Mouse (Mus musculus): Measurements from ENCODE around the gene Ppil6. TPM values are rescaled to one million over a fixed set of nuclear protein-coding genes. Genes with fewer than 3 reads are reported as not detected.

Ppil6 gene
- polyA plus RNA-seq, 1 experiment from 2014 or later, result 1.8 TPM

DNA sequence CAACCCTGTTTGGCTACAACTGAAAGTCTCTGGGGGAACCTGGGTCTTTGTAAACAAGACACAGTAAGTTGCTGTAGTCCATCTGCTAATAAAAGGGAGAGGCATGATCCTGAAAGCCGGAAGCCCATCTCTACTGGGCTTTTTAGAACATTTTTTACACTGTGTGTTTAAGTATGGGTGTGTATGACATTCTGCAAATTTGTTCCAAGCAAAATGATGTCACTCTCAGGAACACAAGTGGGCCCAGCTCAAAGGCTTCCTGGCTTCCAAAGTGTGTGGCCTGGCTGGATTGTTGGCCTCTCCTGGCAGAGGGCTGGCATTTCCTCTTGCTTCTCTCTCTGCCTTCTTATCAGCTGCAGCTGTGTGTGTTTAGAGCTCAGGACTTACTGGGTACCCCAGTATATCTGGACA lies 15.3 kb upstream of the Ppil6 start:
- no peak for ATAC-seq (ENCODE audit: insufficient number of reproducible peaks, insufficient read depth, low FRiP score, low read depth)
- no peak overlapping the region for H3K9ac ChIP-seq (replicated peaks; ENCODE audit: low read depth, low read length)
- no peaks in the 10 kb centered on the region for H3K27me3 ChIP-seq (ENCODE audit: control insufficient read depth, insufficient read depth, low read length)
- H3K36me3 ChIP-seq (ENCODE audit: control insufficient read depth, insufficient read depth, low read length), result no peaks in the 10 kb centered on the region; the same call in 1 of the 2 replicates
- 43% methylated on average over 1 of the region's 1 CpGs for whole genome bisulfite sequencing
- H3K27ac ChIP-seq (ENCODE audit: low read length), result peak overlapping the region; percentile 58
- H3K4me1 ChIP-seq (ENCODE audit: control insufficient read depth, insufficient read depth, low read length), result peaks cover 19% of the 10 kb centered on the region
- H3K9me3 ChIP-seq (ENCODE audit: control insufficient read depth, low read depth, low read length), result no peaks in the 10 kb centered on the region
- H3K4me3 ChIP-seq (ENCODE audit: low read depth, low read length), result no peak overlapping the region
- H3K4me2 ChIP-seq (replicated peaks; ENCODE audit: low read depth, low read length), result 0 out of 2 replicates have a peak overlapping the region, but pooled peaks have one; percentile 89

DNA sequence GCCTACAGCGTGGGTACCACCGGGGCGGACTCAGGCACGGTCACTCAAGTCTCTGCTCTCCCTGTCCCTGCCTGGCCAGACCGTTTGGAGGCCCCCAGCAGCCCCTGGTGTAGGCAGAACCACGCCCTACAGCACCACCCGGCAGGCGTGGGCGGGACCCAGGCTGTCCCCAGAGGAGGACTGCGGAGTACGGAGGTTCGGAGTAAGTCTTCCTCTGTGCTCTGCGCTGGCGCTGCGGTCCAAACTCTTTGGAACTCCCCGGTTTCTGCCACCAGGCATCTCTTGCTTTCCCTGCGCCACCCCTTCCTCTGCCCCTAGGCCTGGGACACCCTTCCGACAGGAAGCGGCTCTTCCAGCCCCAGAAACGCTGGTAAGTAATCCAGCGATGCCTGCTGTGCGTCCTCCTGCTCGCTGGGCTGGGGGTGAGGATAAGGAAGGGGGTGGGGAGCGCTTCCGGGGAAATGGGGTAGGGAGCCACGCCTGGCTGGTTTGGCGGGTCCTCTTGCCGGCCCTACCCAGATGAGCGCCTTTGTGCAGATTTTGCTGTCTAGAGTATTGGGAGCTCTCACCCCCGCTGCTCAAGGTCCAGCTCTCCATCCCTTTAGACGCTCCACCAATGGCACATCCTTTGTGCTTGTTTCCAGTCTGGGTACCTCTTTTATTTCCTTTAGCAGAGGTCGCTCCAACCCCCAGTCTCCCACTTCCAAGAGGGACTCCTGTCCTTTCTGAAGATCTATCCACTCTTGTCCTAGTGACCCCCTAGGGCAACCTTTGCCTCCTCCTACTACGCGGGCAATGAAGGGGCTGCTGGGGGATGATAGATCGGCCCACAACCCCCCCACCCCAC lies 13.8 kb upstream of the Ppil6 start, which contains the start of gene Mical1:
Gene Mical1 (plus strand): TSS at position 144 of the 847 bp plus-strand sequence.
- ATAC-seq (ENCODE audit: insufficient number of reproducible peaks, insufficient read depth, low FRiP score, low read depth), result peak; percentile 63
- peaks cover 19% of the 10 kb centered on the region for H3K4me1 ChIP-seq (ENCODE audit: control insufficient read depth, insufficient read depth, low read length)
- 0% methylated on average over 35 of the region's 35 CpGs for WGBS
- no peaks in the 10 kb centered on the region for H3K27me3 ChIP-seq (ENCODE audit: control insufficient read depth, insufficient read depth, low read length)
- peak within 1 kb of the TSS; percentile 83 for H3K27ac ChIP-seq (ENCODE audit: low read length)
- no peaks in the 10 kb centered on the region; the same call in 1 of the 2 replicates for H3K36me3 ChIP-seq (ENCODE audit: control insufficient read depth, insufficient read depth, low read length)
- H3K9me3 ChIP-seq (ENCODE audit: control insufficient read depth, low read depth, low read length), result no peaks in the 10 kb centered on the region
- peak within 1 kb of the TSS; percentile 61 for H3K4me3 ChIP-seq (ENCODE audit: low read depth, low read length)
- H3K9ac ChIP-seq (replicated peaks; ENCODE audit: low read depth, low read length), result peak within 1 kb of the TSS; percentile 50
- peak within 1 kb of the TSS; percentile 89 for H3K4me2 ChIP-seq (replicated peaks; ENCODE audit: low read depth, low read length)

DNA sequence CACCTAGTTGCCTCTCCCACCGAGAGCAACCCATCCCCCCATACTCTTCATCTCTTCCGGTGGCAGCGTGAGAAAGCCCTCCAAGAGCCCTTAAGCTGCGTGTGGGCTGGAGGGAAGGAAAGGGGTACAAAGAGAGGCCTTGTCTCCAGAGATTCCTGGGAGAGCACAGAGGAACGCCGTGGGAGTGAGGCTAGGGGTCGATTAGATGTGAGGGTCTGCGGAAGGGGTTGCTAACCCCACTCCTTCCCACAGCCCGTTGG lies 13.3 kb upstream of the Ppil6 start:
- H3K27me3 ChIP-seq (ENCODE audit: control insufficient read depth, insufficient read depth, low read length), result no peaks in the 10 kb centered on the region
- H3K4me1 ChIP-seq (ENCODE audit: control insufficient read depth, insufficient read depth, low read length), result peaks cover 19% of the 10 kb centered on the region
- peak overlapping the region; percentile 61 for H3K4me3 ChIP-seq (ENCODE audit: low read depth, low read length)
- peak overlapping the region; percentile 83 for H3K27ac ChIP-seq (ENCODE audit: low read length)
- no peaks in the 10 kb centered on the region for H3K9me3 ChIP-seq (ENCODE audit: control insufficient read depth, low read depth, low read length)
- peaks cover under 1% of the 10 kb centered on the region; the same call in 1 of the 2 replicates for H3K36me3 ChIP-seq (ENCODE audit: control insufficient read depth, insufficient read depth, low read length)
- peak overlapping the region; percentile 89 for H3K4me2 ChIP-seq (replicated peaks; ENCODE audit: low read depth, low read length)
- under 1% methylated on average over 9 of the region's 9 CpGs for WGBS
- ATAC-seq (ENCODE audit: insufficient number of reproducible peaks, insufficient read depth, low FRiP score, low read depth), result 0 out of 2 replicates have a peak, but pooled peaks have one; percentile 4
- H3K9ac ChIP-seq (replicated peaks; ENCODE audit: low read depth, low read length), result peak overlapping the region; percentile 50

DNA sequence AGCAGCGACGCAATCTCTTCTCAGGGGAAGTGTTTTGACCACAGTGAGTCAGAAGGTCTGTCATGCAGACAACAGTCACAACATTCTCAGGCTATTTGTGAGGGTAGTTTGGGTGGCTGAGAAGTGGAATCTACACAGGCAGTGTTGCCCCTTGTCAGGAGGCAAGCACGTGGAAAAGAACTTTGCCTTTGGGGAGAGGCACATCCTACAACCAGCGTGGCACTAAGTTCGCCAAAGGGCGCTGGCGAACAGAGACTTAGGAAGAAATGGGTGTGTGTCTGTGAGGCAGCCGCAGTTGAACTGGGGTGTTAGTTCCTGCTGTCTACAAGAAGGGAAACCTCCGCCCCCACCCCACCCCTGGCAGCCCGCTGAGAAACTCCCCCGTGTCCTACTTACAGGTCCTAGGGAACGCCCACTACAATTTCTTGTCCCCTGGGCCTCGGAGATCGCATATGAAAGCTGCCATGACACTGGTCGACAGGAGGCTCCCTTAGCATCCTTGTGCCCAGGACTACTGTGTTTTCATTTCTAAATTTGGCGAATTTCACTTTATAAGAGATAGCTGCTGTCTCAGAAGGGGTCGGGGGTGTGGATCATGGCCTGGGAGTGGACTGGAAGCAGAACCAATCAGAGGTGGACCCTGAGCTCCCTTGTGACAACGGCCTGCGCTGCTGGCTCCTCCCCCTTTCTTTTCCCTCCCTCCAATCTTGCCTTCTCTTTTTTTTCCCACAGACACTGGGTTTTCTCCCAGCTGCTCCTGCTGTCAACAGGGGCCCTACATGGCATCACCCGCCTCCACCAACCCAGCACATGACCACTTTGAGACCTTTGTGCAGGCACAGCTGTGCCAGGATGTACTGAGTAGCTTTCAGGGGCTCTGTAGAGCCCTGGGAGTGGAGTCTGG lies 12.7 kb upstream of the Ppil6 start:
- WGBS, result 5% methylated on average over 20 of the region's 20 CpGs
- H3K27me3 ChIP-seq (ENCODE audit: control insufficient read depth, insufficient read depth, low read length), result no peaks in the 10 kb centered on the region
- H3K4me3 ChIP-seq (ENCODE audit: low read depth, low read length), result peak overlapping the region; percentile 61
- peak overlapping the region; percentile 50 for H3K9ac ChIP-seq (replicated peaks; ENCODE audit: low read depth, low read length)
- H3K9me3 ChIP-seq (ENCODE audit: control insufficient read depth, low read depth, low read length), result no peaks in the 10 kb centered on the region
- peaks cover 19% of the 10 kb centered on the region for H3K4me1 ChIP-seq (ENCODE audit: control insufficient read depth, insufficient read depth, low read length)
- peaks cover 7% of the 10 kb centered on the region; the same call in 1 of the 2 replicates for H3K36me3 ChIP-seq (ENCODE audit: control insufficient read depth, insufficient read depth, low read length)
- peak; percentile 69 for ATAC-seq (ENCODE audit: insufficient number of reproducible peaks, insufficient read depth, low FRiP score, low read depth)
- peak overlapping the region; percentile 83 for H3K27ac ChIP-seq (ENCODE audit: low read length)
- H3K4me2 ChIP-seq (replicated peaks; ENCODE audit: low read depth, low read length), result peak overlapping the region; percentile 89

DNA sequence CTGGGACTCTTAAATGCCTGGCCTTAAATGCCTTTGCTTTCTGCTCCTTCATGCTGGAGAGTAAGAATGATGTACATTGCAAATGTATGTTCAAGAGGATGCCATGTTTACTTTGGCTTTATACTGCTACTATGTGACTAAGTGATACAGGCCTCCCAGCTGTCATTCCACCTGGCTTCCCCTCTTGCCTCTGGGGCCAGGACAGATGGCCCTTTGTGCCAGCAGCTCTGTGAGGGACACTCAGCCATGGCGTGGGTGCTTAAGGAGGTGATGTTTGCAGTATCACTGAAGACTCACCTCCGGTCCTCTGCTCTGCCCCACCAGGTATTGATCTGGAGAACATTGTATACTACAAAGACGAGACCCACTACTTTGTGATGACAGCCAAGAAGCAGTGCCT lies 10.3 kb upstream of the Ppil6 start:
- no peak for ATAC-seq (ENCODE audit: insufficient number of reproducible peaks, insufficient read depth, low FRiP score, low read depth)
- peaks cover 14% of the 10 kb centered on the region; the same call in 1 of the 2 replicates for H3K4me1 ChIP-seq (ENCODE audit: control insufficient read depth, insufficient read depth, low read length)
- H3K4me2 ChIP-seq (replicated peaks; ENCODE audit: low read depth, low read length), result no peak overlapping the region
- 86% methylated on average over 3 of the region's 3 CpGs for WGBS
- no peaks in the 10 kb centered on the region for H3K27me3 ChIP-seq (ENCODE audit: control insufficient read depth, insufficient read depth, low read length)
- H3K9me3 ChIP-seq (ENCODE audit: control insufficient read depth, low read depth, low read length), result no peaks in the 10 kb centered on the region
- no peak overlapping the region for H3K27ac ChIP-seq (ENCODE audit: low read length)
- no peak overlapping the region for H3K9ac ChIP-seq (replicated peaks; ENCODE audit: low read depth, low read length)
- H3K36me3 ChIP-seq (ENCODE audit: control insufficient read depth, insufficient read depth, low read length), result peaks cover 18% of the 10 kb centered on the region; the same call in 1 of the 2 replicates
- no peak overlapping the region for H3K4me3 ChIP-seq (ENCODE audit: low read depth, low read length)

DNA sequence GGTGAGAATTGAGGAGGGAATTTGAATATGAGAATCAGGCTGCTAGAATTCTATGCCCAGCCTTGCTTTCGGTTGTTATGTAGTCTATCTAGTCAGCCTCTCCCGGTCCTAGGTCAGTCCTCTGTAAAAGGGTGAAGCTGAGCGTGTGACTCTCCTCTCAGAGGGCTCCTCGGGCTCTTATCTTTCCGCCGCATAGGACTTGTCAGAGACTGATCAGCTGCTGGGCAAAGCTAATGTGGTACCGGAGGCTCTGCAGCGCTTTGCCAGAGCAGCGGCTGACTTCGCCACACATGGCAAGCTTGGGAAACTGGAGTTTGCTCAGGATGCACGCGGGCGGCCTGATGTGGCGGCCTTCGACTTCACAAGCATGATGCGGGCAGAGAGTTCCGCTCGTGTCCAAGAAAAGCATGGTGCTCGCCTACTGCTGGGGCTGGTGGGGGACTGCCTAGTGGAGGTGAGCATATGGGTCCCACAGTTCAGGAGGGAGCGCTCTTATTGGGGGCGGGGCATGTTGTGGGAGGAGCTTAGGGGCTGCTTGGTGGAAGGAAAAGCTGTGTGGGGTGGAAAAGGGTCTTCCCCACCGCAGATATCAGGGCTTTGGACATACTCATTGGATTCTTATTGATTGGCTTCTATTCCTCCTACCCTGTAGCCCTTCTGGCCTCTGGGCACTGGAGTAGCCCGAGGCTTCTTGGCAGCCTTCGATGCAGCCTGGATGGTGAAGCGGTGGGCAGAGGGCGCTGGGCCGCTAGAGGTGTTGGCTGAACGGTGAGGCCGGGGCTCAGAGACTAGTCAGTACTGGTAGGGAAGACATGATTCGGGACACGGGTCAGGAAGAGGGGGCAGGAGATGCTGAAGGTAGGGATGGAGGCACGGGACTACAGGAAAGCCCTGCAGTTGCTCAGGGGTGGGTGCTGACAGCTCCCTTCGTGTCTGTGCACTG lies 9.0 kb upstream of the Ppil6 start:
- Histone ChIP-seq H3K4me1 (ENCODE audit: control insufficient read depth, insufficient read depth, low read length) (peaks cover 9% of the 10 kb centered on the region; the same call in 1 of the 2 replicates), H3K27me3 (ENCODE audit: control insufficient read depth, insufficient read depth, low read length) (no peaks in the 10 kb centered on the region), H3K4me2 (replicated peaks; ENCODE audit: low read depth, low read length) (no peak overlapping the region), H3K27ac (ENCODE audit: low read length) (no peak overlapping the region), H3K9ac (replicated peaks; ENCODE audit: low read depth, low read length) (no peak overlapping the region), H3K4me3 (ENCODE audit: low read depth, low read length) (no peak overlapping the region), H3K36me3 (ENCODE audit: control insufficient read depth, insufficient read depth, low read length) (peaks cover 25% of the 10 kb centered on the region; the same call in 1 of the 2 replicates), H3K9me3 (ENCODE audit: control insufficient read depth, low read depth, low read length) (no peaks in the 10 kb centered on the region)
- ATAC-seq (ENCODE audit: insufficient number of reproducible peaks, insufficient read depth, low FRiP score, low read depth), result no peak
- WGBS, result 62% methylated on average over 33 of the region's 33 CpGs

DNA sequence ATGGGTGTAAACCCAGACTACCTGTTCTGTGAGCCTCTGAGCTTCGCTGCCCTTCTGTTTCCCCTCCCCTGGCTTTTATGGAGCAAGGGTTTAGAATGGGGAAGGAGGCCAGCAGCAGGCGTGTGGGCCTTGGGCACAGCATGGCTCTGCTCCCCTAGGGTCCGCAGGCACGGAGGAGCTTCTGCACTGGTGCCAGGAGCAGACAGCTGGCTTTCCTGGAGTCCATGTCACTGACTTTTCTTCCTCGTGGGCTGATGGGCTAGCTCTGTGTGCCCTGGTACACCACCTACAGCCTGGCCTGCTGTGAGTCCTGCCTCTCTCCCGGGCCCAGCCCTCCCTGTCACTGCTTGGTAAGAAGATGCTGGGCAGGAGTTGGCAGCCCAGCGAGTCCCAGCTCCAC lies 7.8 kb upstream of the Ppil6 start:
- no peak for ATAC-seq (ENCODE audit: insufficient number of reproducible peaks, insufficient read depth, low FRiP score, low read depth)
- no peak overlapping the region for H3K4me3 ChIP-seq (ENCODE audit: low read depth, low read length)
- H3K9me3 ChIP-seq (ENCODE audit: control insufficient read depth, low read depth, low read length), result no peaks in the 10 kb centered on the region
- no peak overlapping the region for H3K27ac ChIP-seq (ENCODE audit: low read length)
- H3K9ac ChIP-seq (replicated peaks; ENCODE audit: low read depth, low read length), result no peak overlapping the region
- peaks cover 27% of the 10 kb centered on the region; the same call in 1 of the 2 replicates for H3K36me3 ChIP-seq (ENCODE audit: control insufficient read depth, insufficient read depth, low read length)
- peaks cover 13% of the 10 kb centered on the region; the same call in 1 of the 2 replicates for H3K4me1 ChIP-seq (ENCODE audit: control insufficient read depth, insufficient read depth, low read length)
- no peak overlapping the region for H3K4me2 ChIP-seq (replicated peaks; ENCODE audit: low read depth, low read length)
- 90% methylated on average over 7 of the region's 7 CpGs for WGBS
- no peaks in the 10 kb centered on the region for H3K27me3 ChIP-seq (ENCODE audit: control insufficient read depth, insufficient read depth, low read length)

Measured in stomach, embryonic 14.5 days (tissue).